Mouse (Mus musculus) liver, embryonic 14.5 days (tissue): ENCODE data around the gene Irs3. TPM values are rescaled to one million over a fixed set of nuclear protein-coding genes. Genes with fewer than 3 reads are reported as not detected.

ENCODE experiments used
- ATAC-seq: fragments of 200-750 bp; cut with Nextera tagmentation; 2 replicates; pipeline ENCODE4 v1.8.0; 2017; ENCODE audit warnings: moderate number of reproducible peaks, mild to moderate bottlenecking, moderate library complexity; ENCODE audit not compliant: insufficient read depth
- DNase-seq, 3 experiments: peaks; one replicate each; pipeline ENCODE4 v3.0.0-alpha.2; 2012 to 2013; ENCODE audit warnings: low read depth in 3 of 3, low spot score in 3 of 3
- H3K27ac ChIP-seq: fragments of 300-500 bp; sonication (generic); 2 replicates; pipeline ENCODE4 v1.5.1; 2014; ENCODE audit warnings: moderate library complexity, mild to moderate bottlenecking, control low read depth, inconsistent platforms
- H3K27me3 ChIP-seq: fragments of 300-500 bp; sonication (generic); 2 replicates; pipeline ENCODE4 v1.6.1; 2014; ENCODE audit warnings: mild to moderate bottlenecking, low read length, moderate library complexity; ENCODE audit not compliant: control insufficient read depth, insufficient read depth
- H3K36me3 ChIP-seq: fragments of 300-500 bp; sonication (generic); replicated peaks from 2 replicates; pipeline ENCODE4 v1.6.1; 2014; ENCODE audit warnings: low read depth; ENCODE audit not compliant: control insufficient read depth, insufficient read depth
- H3K4me1 ChIP-seq, 2 experiments: fragments of 200-500 bp in 1 of 2; fragments of 300-500 bp in 1 of 2; sonication (generic) in 1 of 2; replicated peaks; 2 replicates each; pipeline ENCODE4 v1.6.1; 2012 to 2014; ENCODE audit warnings: antibody characterized with exemption in 1 of 2, inconsistent platforms in 1 of 2, low read length in 1 of 2; ENCODE audit not compliant: control insufficient read depth in 2 of 2, insufficient read depth in 2 of 2
- H3K4me2 ChIP-seq: fragments of 300-500 bp; sonication (generic); 2 replicates; pipeline ENCODE4 v1.6.1; 2014; ENCODE audit warnings: low read depth, mild to moderate bottlenecking, control low read depth, moderate library complexity
- H3K4me3 ChIP-seq, 2 experiments: fragments of 200-500 bp in 1 of 2; fragments of 300-500 bp in 1 of 2; sonication (generic) in 1 of 2; 2 replicates each; pipeline ENCODE4 v1.5.1; 2012 to 2014; ENCODE audit warnings: low read depth in 2 of 2, low read length in 2 of 2, mild to moderate bottlenecking in 2 of 2, control low read depth in 1 of 2, inconsistent platforms in 1 of 2, moderate library complexity in 1 of 2; ENCODE audit not compliant: insufficient read depth in 1 of 2
- H3K9ac ChIP-seq: fragments of 300-500 bp; sonication (generic); replicated peaks from 2 replicates; pipeline ENCODE4 v1.6.1; 2014; ENCODE audit warnings: mild to moderate bottlenecking, control low read depth, moderate library complexity
- H3K9me3 ChIP-seq: fragments of 300-500 bp; sonication (generic); 2 replicates; pipeline ENCODE4 v1.6.1; 2016; ENCODE audit warnings: low read length, mixed read lengths; ENCODE audit not compliant: control insufficient read depth
- CTCF ChIP-seq: IDR thresholded peaks from 2 replicates; pipeline ENCODE4 v1.5.1; 2016; ENCODE audit warnings: antibody characterized with exemption, low read depth, control low read depth
- EP300 ChIP-seq: IDR thresholded peaks from 2 replicates; pipeline ENCODE4 v1.6.1; 2016; ENCODE audit warnings: antibody characterized with exemption, low read depth
- WGBS: fragments of 180-500 bp; shearing (Covaris S2); extraction: QIAGEN DNeasy Blood & Tissue Kit; methylation state at CpG from one replicate; pipeline ENCODE4 v1.1.7; 2014; ENCODE audit not compliant: insufficient replicate concordance; 5-methylcytosine and 5-hydroxymethylcytosine counted together
- polyA plus RNA-seq, 2 experiments: library from polyadenylated mRNA; depleted of rRNA in 1 of 2; stranded (reverse) in 1 of 2; unstranded in 1 of 2; fragments of >200 nt; fragmentation: Nextera tagmentation in 1 of 2; extraction: Ambion mirVana in 1 of 2; gene quantifications; 2 replicates each; pipeline versions ENCODE4 v1.2.1 to v1.2.3; 2012 to 2014

Gene Irs3
- polyA plus RNA-seq, 2 experiments, result 0.02 TPM; not detected in 1

- Histone ChIP-seq H3K4me2 (no peak overlapping the region), H3K9me3 (no peaks in the 10 kb centered on the region), H3K9ac (no peak overlapping the region), H3K4me1 (peaks cover 5 to 15% of the 10 kb centered on the region in 2 experiments; a peak in 3 of 4 replicates), H3K27ac (no peak overlapping the region), H3K36me3 (peaks cover 52% of the 10 kb centered on the region), H3K27me3 (no peaks in the 10 kb centered on the region), H3K4me3 (no peak overlapping the region)
- no peak for ATAC-seq
- TF ChIP-seq CTCF, result peak; percentile 85
- no peak for TF ChIP-seq EP300
- peak in 1 of 3 experiments; percentile 47 for DNase-seq
- 43% methylated on average over 3 of the region's 3 CpGs for WGBS
Measured at GRCm38 (mm10) chr5:137652474-137652873, 7.0 kb upstream of the Irs3 start.

- no peak overlapping the region for H3K4me3 ChIP-seq
- H3K27ac ChIP-seq, result no peak overlapping the region
- H3K9ac ChIP-seq, result no peak overlapping the region
- ATAC-seq, result peak; percentile 19; the same call in 1 of the 2 replicates
- peaks cover 8% of the 10 kb centered on the region for H3K27me3 ChIP-seq
- H3K9me3 ChIP-seq, result no peaks in the 10 kb centered on the region
- 19% methylated on average over 18 of the region's 18 CpGs for WGBS
- peaks cover 41% of the 10 kb centered on the region for H3K36me3 ChIP-seq
- peaks cover 7 to 17% of the 10 kb centered on the region in 2 experiments; a peak in 3 of 4 replicates for H3K4me1 ChIP-seq
- no peak overlapping the region for H3K4me2 ChIP-seq
- no peak for DNase-seq
- TF ChIP-seq CTCF, result no peak
- TF ChIP-seq EP300, result no peak; the same call in 1 of the 2 replicates
Measured at GRCm38 (mm10) chr5:137649669-137650571, 4.4 kb upstream of the Irs3 start.

- Histone ChIP-seq H3K36me3 (peaks cover 35% of the 10 kb centered on the region), H3K27ac (no peak overlapping the region), H3K27me3 (peaks cover 13% of the 10 kb centered on the region), H3K9me3 (no peaks in the 10 kb centered on the region), H3K4me3 (no peak overlapping the region), H3K9ac (no peak overlapping the region), H3K4me1 (peaks cover 7 to 17% of the 10 kb centered on the region in 2 experiments; a peak in 3 of 4 replicates), H3K4me2 (no peak overlapping the region)
- WGBS, result 51% methylated on average over 4 of the region's 4 CpGs
- TF ChIP-seq EP300 (no peak), CTCF (no peak)
- DNase-seq (no peak), ATAC-seq (no peak)
Measured at GRCm38 (mm10) chr5:137649251-137649650, 3.7 kb upstream of the Irs3 start.

GRCm38 (mm10) chr5:137647827-137648601 lies 2.5 kb upstream of the Irs3 start:
- no peak for DNase-seq
- peak; percentile 60 for ATAC-seq
- H3K4me2 ChIP-seq, result no peak overlapping the region
- no peaks in the 10 kb centered on the region for H3K9me3 ChIP-seq
- WGBS, result 36% methylated on average over 9 of the region's 9 CpGs
- no peak overlapping the region for H3K27ac ChIP-seq
- peaks cover 24% of the 10 kb centered on the region for H3K36me3 ChIP-seq
- H3K4me3 ChIP-seq, result no peak overlapping the region
- peaks cover 7 to 17% of the 10 kb centered on the region in 2 experiments; a peak in 3 of 4 replicates for H3K4me1 ChIP-seq
- no peak overlapping the region for H3K9ac ChIP-seq
- H3K27me3 ChIP-seq, result peaks cover 16% of the 10 kb centered on the region
- no peak for TF ChIP-seq EP300
- TF ChIP-seq CTCF, result no peak
